Mouse (Mus musculus): ENCODE measurements at regions not wholly inside any gene's neighbourhood (a gene's known extent, or its start where the extent isn't known, plus 50 kb on each side); places are given as distances from the start of the nearest gene placed in this dataset.
A peak's percentile ranks its signal among the peaks of the same experiment; 100 is the strongest.

DNA sequence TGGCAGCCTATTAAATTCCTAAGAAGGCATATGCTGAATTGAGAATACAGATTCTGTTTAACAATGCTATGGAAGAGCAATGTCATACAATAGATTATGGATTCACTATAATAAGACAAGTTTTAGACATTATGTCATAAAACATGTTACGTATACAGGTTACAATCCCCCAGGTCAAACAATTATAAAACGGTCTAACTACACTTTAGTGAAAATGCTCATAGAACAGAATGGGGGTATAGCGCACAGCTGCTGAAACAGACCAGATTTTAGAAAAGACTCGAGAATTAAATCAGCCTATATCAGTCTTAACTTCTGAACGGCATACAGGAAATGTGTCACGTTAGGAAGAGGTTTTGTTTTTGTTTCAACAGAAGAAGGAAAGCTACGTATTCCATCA lies 660.5 kb upstream of the Sel1l start:
- DNase-seq = no peak

DNA sequence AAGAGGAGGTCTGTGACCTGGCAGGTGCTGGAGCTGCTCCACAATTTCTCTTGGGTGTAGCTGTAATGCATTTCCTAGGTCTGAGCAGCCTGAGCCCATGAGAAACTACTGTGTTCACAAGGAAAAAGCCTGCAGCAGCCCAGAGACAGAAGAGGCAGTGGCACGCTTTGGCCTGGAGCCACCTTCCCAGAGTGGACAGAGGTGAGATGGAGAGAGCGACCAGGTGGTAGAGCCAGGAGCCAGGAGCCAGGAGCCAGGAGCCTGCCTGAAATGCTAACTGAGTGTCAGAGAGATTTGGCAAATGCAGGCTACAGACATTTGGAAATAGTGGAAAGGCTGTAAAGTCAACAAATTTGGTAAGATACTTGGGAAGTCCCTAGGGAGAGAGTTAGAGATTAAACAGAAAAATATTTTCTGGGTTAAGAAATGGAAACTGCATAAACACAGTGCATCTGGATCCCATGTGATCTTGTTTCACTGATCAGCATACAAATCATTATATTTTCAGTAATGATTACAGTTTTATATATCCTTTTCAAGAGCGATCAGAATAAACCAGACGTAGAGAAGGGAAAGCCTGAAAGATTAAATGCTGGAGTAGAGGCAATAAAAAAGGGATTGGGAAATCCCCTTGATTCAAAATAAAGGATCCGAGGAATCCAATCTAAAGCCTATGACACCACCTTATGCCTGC lies 660.0 kb upstream of the Sel1l start:
- no peak for DNase-seq

DNA sequence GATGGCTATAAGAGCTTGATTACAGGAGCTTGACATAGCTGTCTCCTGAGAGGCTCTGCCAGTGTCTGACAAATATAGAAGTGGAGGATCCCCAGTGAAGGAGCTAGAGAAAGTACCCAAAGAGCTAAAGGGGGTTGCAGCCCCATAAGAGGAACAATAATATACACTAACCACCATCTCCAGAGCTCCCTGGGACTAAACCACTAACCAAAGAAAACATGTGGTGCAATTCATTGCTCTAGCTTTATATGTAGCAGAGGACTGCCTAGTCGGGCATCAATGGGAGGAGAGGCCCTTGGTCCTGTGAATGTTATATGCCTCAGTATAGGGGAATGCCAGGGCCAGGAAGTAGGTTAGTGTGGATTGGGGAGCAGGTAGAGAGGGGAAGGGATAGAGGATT lies 635.0 kb upstream of the Sel1l start:
- DNase-seq = no peak

GRCm38 (mm10) chr12:92474293-92475062 lies 625.5 kb upstream of the Sel1l start:
- DNase-seq = no peak

DNA sequence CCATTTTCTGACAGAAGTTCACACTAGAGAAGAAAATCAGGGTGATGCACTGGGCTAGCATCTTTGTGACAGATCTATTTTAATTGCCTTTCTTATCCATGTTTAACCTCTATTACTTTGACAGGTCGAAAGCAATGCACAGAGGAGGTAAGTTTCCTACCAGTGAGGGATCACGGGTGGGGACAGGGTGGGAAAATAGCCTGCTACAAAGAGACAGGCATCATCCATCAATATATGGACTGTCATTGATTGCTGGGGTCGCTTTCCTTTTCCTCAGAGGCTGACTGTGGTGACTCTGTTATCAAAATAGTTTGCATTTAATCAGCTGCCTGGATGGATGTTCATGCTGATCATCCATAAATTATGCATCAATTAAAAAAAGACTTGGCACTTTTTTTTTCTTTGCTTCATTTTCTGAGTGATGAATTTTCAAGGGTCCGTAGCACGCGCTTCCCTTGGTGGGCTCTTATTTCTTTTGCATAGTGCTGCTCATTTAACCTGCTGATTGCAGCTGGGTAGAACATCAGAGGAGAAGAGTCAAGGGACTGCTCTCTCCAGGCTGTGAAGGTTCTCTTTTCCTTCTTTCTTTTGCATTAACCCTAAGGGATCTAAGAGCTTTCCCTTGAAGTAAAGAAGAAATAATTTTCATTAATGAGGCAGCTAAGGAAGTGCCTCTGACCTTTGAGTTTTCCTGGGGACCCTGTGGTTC lies 602.3 kb upstream of the Sel1l start:
- DNase-seq = no peak

GRCm38 (mm10) chr12:92418458-92418857 lies 569.5 kb upstream of the Sel1l start:
- no peak for DNase-seq

DNA sequence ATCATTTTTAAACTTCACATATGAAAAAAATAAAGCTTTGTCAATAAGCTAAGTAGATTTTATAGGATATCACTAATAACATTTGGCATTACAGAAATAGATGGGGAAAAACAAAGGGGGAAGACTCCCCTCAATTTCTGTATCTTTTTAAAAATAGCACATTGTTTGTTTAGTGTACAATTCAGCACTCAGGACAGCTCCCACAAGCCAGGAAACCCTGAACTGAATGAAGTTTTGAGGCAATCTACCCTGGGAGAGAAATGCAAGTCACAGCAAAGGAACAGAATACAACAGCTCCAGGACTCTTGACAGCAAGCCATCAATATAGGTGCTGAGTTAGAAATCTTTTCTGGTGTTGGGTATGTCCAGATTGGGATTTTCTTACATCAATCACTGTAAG lies 556.5 kb upstream of the Sel1l start:
- DNase-seq = no peak

GRCm38 (mm10) chr12:92400987-92401386 lies 552.0 kb upstream of the Sel1l start:
- DNase-seq = no peak

DNA sequence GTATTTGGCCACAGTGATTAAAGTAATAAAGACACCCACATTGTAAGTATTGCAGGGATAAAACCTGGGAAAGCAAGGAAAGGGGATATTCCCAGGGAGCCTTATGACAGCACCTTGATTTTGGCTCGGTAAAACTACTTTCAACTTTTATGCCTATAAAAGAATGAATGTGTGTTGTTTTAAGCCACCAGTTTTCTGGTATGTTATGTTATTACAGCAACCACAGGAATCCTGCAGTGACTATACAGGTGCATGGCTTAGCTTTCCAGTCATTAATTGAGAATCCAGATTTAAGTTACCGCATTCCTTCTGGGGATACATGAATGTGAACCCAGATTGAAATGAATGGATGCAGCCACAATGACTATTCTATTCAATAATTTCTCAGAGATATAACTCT lies 537.2 kb upstream of the Sel1l start:
- no peak for DNase-seq

GRCm38 (mm10) chr12:92384266-92384937 lies 535.4 kb upstream of the Sel1l start:
- no peak for DNase-seq

- DNase-seq = no peak
Measured at GRCm38 (mm10) chr12:92379130-92379529, 530.2 kb upstream of the Sel1l start.

DNA sequence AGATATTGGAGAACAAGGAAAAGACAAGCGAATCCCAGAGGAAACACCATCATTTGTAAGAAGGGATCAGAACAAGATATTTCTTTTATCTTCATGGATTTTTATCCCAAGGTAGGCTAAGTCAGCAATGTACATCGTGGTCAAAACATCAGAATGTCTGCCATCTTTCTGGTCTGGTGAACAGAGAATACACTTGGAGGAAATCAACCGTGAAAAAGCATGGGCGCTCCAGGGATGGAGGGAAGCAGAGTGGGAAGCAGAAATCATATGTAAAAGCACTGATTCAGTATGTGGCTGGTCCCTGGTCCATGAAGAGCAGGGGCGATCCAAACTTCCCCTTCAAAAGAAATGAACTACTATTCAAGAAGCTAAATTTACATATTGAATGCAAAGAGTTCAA lies 517.0 kb upstream of the Sel1l start:
- DNase-seq = no peak

DNA sequence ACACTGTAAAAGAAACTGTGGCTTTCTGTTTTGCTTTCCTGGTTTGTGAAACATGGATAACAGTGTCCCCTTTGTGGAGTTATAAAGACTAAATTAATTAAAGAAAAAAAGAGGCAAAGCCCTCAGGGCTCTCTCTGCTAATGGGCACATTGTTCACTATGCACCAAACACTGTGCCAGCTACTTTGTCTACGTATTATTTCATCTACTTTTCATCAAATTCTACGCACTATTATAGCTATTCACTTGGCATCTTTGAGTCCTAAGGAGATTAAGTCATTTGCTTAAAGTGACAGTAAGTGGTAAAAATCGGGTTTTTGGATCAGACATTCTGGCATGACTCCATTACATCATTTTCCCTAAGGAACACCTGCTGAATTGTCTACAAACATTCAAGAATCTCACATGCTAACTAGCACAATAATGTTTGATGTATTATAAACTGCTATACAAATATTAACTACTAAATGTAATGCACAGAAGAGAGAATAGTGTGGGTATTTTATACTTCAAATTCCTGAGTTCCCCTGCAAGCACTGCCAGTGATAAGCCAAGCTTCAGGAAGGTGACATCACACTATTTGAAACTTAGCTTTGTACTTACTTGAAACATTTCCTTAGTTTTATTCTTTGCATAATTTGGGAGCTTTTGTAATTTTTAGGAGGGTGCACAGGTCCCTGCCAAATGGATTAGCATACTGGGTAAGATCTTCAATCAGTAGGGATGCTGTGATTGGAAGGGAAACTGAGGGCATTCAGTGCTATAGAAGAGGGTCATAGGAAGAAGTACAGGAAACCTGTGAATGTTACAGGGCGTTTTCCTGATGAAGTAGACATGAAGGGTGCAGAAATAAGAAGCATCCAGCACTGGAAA lies 504.7 kb upstream of the Sel1l start:
- no peak for DNase-seq

DNA sequence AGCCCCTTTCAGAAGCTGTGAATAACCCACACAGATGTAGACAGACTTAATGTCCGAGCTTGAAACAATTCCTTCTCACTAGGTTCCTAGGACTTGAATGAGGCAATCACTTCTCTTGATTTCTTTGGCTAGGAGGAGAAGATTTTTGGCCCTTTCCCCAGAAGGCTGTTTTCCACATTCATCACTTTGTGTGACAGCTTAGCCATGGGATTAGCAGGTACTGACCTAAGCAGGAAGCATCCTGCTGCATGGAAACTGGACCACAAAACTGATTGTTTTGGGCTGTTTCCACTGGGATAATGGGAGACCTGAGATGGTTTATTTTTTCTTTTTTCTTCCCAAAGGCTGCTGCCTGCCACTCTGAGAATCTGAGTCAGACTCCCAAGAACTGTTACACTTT lies 469.3 kb upstream of the Sel1l start:
- DNase-seq = no peak

- no peak for DNase-seq
Measured at GRCm38 (mm10) chr12:92317609-92318008, 468.7 kb upstream of the Sel1l start.

DNA sequence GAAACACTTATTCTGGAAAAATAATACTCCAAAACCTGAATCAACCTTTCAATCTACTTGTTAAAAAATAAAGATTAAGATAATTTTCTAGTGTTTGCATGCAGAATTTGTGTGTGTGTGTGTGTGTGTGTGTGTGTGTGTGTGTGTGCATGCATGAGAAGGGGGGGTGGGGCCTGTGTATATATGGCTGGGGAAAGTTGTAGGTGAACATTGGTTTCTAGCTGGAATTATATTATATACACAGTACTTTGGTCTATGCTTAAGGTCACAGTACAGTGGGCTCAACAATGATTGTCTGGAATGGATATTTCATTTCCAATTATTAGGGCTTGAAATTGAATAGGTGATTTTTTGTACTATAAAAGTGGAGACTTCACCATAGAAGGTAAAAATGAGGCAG lies 467.3 kb upstream of the Sel1l start:
- no peak for DNase-seq

DNA sequence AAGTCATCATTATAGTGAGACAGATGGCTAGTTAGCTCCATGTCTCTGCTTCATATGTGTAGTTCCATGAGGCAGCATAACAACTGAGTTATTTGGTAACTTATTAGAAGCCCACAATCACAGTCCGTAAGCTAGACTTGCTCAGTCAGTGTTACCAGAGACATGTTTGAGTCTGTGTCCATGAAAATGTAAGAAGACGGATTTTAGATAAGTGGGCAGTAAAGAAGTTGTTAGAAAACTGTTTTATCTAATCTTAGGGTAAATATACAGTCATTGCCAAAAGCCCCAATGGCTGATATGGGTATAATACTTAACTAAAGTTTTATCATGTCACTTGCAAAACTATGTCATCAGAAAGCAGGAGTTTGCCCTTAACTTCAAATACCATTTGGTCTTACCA lies 466.9 kb upstream of the Sel1l start:
- DNase-seq = no peak

GRCm38 (mm10) chr12:92302951-92303591 lies 454.1 kb upstream of the Sel1l start:
- peak; percentile 65 for DNase-seq

DNA sequence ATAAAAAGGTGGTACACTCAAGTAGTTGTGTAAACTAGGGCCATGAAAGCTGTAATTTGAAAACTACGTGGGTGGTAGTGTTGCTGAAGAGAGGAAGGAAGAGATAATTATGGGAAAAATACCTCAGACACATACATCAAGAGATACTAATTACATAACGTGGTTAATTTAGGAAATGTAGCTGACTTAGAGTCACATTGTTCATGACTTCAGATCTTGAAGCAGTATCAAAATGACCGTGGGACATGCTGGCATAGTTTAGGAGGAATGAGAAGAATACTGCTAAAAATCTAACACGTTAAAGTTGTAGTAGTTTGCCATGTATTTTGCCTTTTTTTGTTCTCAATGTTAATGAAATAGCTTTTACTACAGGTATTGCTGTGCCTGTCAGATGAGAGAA lies 445.9 kb upstream of the Sel1l start:
- no peak for DNase-seq

DNA sequence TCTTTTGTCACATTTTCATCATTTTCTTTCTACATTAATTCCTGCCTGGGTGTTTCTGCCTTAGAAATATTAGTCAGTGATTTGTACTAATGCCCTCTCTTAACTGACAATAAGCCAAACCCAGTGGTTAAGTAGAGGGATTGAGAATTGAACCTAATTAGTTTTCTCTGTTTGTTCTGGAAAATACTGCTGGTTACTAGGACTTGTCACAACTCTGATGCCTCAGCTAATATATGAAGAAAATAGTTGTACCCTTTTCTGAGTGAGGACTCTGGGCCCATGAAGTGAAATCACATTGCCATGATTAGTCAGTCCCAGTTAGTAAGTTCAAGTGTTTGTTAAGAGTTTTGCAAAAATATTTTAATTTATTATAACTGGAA lies 444.4 kb upstream of the Sel1l start:
- DNase-seq = no peak

DNA sequence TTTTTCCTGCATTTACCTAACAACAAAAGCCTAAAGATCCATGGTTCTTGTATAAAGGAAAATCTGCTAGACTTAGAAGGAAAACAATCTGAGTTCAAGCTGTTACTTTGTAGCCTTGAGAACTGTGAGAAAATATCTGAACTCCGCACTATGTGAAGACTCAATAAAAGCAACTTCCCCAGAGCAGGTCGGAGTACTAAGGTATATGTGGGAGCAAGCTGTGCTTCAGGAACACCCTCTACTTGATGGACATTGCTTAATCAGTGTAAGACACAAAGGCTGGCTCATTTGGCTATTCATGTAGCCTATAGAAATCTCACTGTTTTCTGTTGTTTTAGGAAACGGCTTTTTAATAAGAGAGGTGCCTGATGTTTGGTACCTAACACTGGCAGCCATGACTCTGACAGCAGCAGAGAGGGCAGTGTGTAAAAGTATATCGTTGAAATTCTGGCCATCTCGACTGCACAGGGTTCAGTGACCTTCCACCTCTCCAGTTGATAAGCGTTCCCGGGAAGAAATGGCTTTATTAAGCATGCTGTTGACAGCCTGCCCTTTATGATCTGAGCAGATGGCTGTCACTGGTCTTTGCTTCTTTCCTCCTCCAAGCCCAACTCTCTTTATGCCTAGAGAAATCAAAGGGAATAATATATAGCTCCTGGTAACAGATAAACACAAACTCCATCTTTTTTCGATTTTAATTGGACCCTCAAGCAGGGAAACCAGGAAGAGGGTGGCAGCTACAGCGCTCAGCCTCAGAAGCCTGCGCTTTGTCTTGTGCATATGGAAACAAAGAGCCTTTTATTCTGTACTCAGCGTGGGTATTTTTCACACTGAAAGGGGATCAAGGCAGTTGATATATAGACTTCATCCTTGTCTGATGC lies 443.7 kb upstream of the Sel1l start:
- DNase-seq = no peak

Data from thymus, postnatal 4 days (tissue).